Mouse (Mus musculus): Measurements from ENCODE around the gene Zfp524. TPM values are rescaled to one million over a fixed set of nuclear protein-coding genes. Genes with fewer than 3 reads are reported as not detected.

Gene Zfp524
- total and polyA plus RNA-seq, 3 experiments = 2.3 to 8.4 (median 4.4) TPM

DNA sequence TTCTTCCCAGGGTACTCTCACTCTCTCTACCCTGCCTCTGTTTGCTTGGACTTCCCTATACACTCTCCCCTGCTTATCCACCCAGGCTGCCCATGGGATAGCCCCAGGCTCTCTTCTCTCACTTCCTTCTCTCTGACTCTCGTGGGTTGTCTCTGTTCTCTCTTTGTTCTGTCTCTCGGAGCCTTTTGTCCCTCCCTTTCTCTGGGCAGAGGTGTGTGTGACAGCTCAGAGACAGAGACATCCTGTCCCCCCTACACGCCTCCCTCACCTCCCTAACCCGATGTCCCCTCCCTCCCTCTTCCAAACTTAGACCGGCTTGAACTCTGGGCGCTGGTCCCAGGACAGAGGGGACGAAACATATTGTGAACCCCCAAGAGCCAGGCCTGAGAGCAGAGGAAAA lies 42.5 kb upstream of the Zfp524 start:
- in situ Hi-C loops (cut with MboI; ENCODE audit: low pct_ligation_motif_present, low pct_unique_long_range_greater_than_20kb, low sequenced_read_pairs) = no loop called here
- Histone ChIP-seq H3K27ac (ENCODE audit: insufficient read depth, low read depth) (no peak overlapping the region), H3K9ac (ENCODE audit: insufficient read depth, low read depth) (no peak overlapping the region), H3K36me3 (replicated peaks in 1 of 2; ENCODE audit: control insufficient read depth in 1 of 2, insufficient read depth in 1 of 2, low read length in 1 of 2) (no peaks in the 10 kb centered on the region), H3K4me3 (replicated peaks in 1 of 3; ENCODE audit: low read depth in 2 of 3, low read length in 2 of 3, poor library complexity in 1 of 3) (no peak overlapping the region), H3K4me1 (ENCODE audit: control insufficient read depth in 1 of 2, insufficient read depth in 2 of 2) (0 out of 4 replicates have a peak, but pooled peaks cover 2 to 6% of the 10 kb centered on the region in 2 experiments), H3K4me2 (ENCODE audit: insufficient read depth, low read depth, poor library complexity, severe bottlenecking) (no peak overlapping the region), H3K9me3 (replicated peaks; ENCODE audit: low read length) (peaks cover 4% of the 10 kb centered on the region), H3K79me2 (replicated peaks; ENCODE audit: control insufficient read depth, extremely low read depth, insufficient read depth, poor library complexity, severe bottlenecking) (no peaks in the 10 kb centered on the region), H3K27me3 (replicated peaks) (peaks cover 68% of the 10 kb centered on the region)
- no peak for DNase-seq (ENCODE audit: extremely low read depth)
- TF ChIP-seq CHD2 (IDR thresholded peaks at IDR 0.05; ENCODE audit: low read length) (no peak), BHLHE40 (IDR thresholded peaks at IDR 0.05; ENCODE audit: low read depth, low read length) (no peak), JUN (IDR thresholded peaks at IDR 0.05; ENCODE audit: insufficient read depth, low read depth, low read length) (no peak), SIN3A (IDR thresholded peaks at IDR 0.05; ENCODE audit: low read length) (no peak), ZC3H11A (IDR thresholded peaks at IDR 0.05; ENCODE audit: low read depth, low read length) (no peak), HCFC1 (IDR thresholded peaks at IDR 0.05; ENCODE audit: low read depth, low read length) (no peak), POLR2A (IDR thresholded peaks at IDR 0.05; ENCODE audit: low read depth, low read length) (no peak), KAT2A (IDR thresholded peaks at IDR 0.05; ENCODE audit: insufficient replicate concordance, low read length) (no peak), JUND (conservative IDR thresholded peaks at IDR 0.05; ENCODE audit: low read depth, low read length) (no peak), GABPA (IDR thresholded peaks at IDR 0.05; ENCODE audit: insufficient replicate concordance, low read depth, low read length) (no peak), PAX5 (IDR thresholded peaks at IDR 0.05; ENCODE audit: low read length) (no peak), SMC3 (IDR thresholded peaks at IDR 0.05; ENCODE audit: low read depth, low read length) (no peak), UBTF (IDR thresholded peaks at IDR 0.05; ENCODE audit: low read depth, low read length) (no peak), MYC (IDR thresholded peaks at IDR 0.05; ENCODE audit: low read depth, low read length) (no peak), CHD1 (IDR thresholded peaks at IDR 0.05; ENCODE audit: low read depth, low read length) (no peak), NELFE (IDR thresholded peaks at IDR 0.05; ENCODE audit: low read depth, low read length) (no peak)
- dilution Hi-C loops (cut with MboI; ENCODE audit: extremely low pct_ligation_motif_present, extremely low pct_unique_long_range_greater_than_20kb, low sequenced_read_pairs) = no loop called here

DNA sequence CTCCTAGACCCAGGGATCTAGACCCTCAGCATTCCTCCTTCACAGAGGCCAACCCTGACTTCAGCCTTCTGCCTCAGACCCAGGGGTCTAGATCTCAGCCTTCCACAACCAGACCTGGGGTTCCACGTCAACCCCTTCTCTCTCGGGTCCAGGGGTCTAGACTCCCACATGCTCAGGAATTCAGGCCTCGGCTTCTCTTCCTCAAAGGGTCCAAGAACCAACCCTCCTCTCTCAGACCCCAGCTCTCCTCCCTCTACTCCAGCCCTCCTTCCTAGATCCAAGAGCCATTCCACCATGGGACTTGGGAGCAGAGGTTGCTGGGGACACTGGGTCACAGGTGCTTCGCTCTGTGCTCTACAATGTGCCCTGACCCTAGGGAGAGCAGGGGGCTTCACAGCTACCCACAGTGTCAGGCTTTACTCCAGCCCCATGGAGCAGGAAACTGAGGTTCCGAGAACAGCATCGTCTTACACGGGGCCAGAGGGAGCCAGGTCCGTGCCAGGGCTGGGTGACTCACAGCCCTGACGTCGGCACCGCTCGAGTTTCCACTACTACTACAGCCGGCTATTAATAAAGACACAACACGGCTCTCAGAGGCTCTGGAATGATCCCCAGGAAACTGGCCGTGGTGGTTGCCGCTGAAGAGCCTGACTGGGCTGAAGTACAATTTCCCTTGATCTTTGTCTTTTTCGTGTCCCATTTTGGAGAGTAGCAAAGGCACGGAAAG lies 41.7 kb upstream of the Zfp524 start:
- no peak overlapping the region for H3K4me3 ChIP-seq (replicated peaks in 1 of 3; ENCODE audit: low read depth in 2 of 3, low read length in 2 of 3, poor library complexity in 1 of 3)
- TF ChIP-seq EP300 (IDR thresholded peaks at IDR 0.05; ENCODE audit: low read length) (no peak), BHLHE40 (IDR thresholded peaks at IDR 0.05; ENCODE audit: low read depth, low read length) (no peak), UBTF (IDR thresholded peaks at IDR 0.05; ENCODE audit: low read depth, low read length) (no peak), ZC3H11A (IDR thresholded peaks at IDR 0.05; ENCODE audit: low read depth, low read length) (no peak), MAX (IDR thresholded peaks at IDR 0.05; ENCODE audit: low read length) (no peak), GABPA (IDR thresholded peaks at IDR 0.05; ENCODE audit: insufficient replicate concordance, low read depth, low read length) (no peak), ELF1 (IDR thresholded peaks at IDR 0.05; ENCODE audit: low read depth, low read length) (no peak)
- in situ Hi-C loops (cut with MboI; ENCODE audit: low pct_ligation_motif_present, low pct_unique_long_range_greater_than_20kb, low sequenced_read_pairs) (no loop called here), dilution Hi-C loops (cut with MboI; ENCODE audit: extremely low pct_ligation_motif_present, extremely low pct_unique_long_range_greater_than_20kb, low sequenced_read_pairs) (no loop called here)
- no peaks in the 10 kb centered on the region for H3K79me2 ChIP-seq (replicated peaks; ENCODE audit: control insufficient read depth, extremely low read depth, insufficient read depth, poor library complexity, severe bottlenecking)
- peak; percentile 21 for DNase-seq (ENCODE audit: extremely low read depth)
- H3K4me2 ChIP-seq (ENCODE audit: insufficient read depth, low read depth, poor library complexity, severe bottlenecking) = peak overlapping the region; percentile 5; the same call in 1 of the 2 replicates
- H3K36me3 ChIP-seq (replicated peaks in 1 of 2; ENCODE audit: control insufficient read depth in 1 of 2, insufficient read depth in 1 of 2, low read length in 1 of 2) = no peaks in the 10 kb centered on the region
- no peak overlapping the region for H3K27ac ChIP-seq (ENCODE audit: insufficient read depth, low read depth)
- peaks cover 8% of the 10 kb centered on the region for H3K9me3 ChIP-seq (replicated peaks; ENCODE audit: low read length)
- H3K9ac ChIP-seq (ENCODE audit: insufficient read depth, low read depth) = no peak overlapping the region
- 0 out of 4 replicates have a peak, but pooled peaks cover 2 to 6% of the 10 kb centered on the region in 2 experiments for H3K4me1 ChIP-seq (ENCODE audit: control insufficient read depth in 1 of 2, insufficient read depth in 2 of 2)
- peaks cover 61% of the 10 kb centered on the region for H3K27me3 ChIP-seq (replicated peaks)
